Mouse (Mus musculus) ovary, postnatal 10 days (tissue): ENCODE measurements at regions not wholly inside any gene's neighbourhood (a gene's known extent, or its start where the extent isn't known, plus 50 kb on each side); places are given as distances from the start of the nearest gene placed in this dataset.

Experiments
- DNase-seq: peaks from one replicate; pipeline ENCODE4 v3.0.0; 2022; ENCODE audit warnings: low spot score

GRCm38 (mm10) chr6:143487003-143487402, 320.0 kb downstream of the Etnk1 start:
- no peak for DNase-seq

GRCm38 (mm10) chr6:143490019-143490418, 323.0 kb downstream of the Etnk1 start:
- DNase-seq, result no peak

GRCm38 (mm10) chr6:143491380-143491779, 324.4 kb downstream of the Etnk1 start:
- DNase-seq, result no peak

- DNase-seq, result no peak
These were observed 326.5 kb downstream of the Etnk1 start for GRCm38 (mm10) chr6:143493543-143493942.

GRCm38 (mm10) chr6:143494341-143494740, 327.3 kb downstream of the Etnk1 start:
- DNase-seq, result no peak

GRCm38 (mm10) chr6:143494886-143495285, 327.9 kb downstream of the Etnk1 start:
- DNase-seq, result no peak

GRCm38 (mm10) chr6:143498764-143499163, 331.7 kb downstream of the Etnk1 start:
- DNase-seq, result no peak

GRCm38 (mm10) chr6:143499259-143500043, 332.4 kb downstream of the Etnk1 start:
- no peak for DNase-seq

- no peak for DNase-seq
These were observed 335.8 kb downstream of the Etnk1 start for GRCm38 (mm10) chr6:143502803-143503202.

GRCm38 (mm10) chr6:143503953-143504352, 336.9 kb downstream of the Etnk1 start:
- no peak for DNase-seq

GRCm38 (mm10) chr6:143513459-143513858, 346.4 kb downstream of the Etnk1 start:
- DNase-seq, result no peak

GRCm38 (mm10) chr6:143515137-143515536, 348.1 kb downstream of the Etnk1 start:
- no peak for DNase-seq

GRCm38 (mm10) chr6:143516746-143517145, 349.7 kb downstream of the Etnk1 start:
- no peak for DNase-seq

GRCm38 (mm10) chr6:143518476-143518875, 351.5 kb downstream of the Etnk1 start:
- DNase-seq, result no peak

- no peak for DNase-seq
These were observed 352.6 kb downstream of the Etnk1 start for GRCm38 (mm10) chr6:143519668-143520067.

- no peak for DNase-seq
These were observed 358.1 kb downstream of the Etnk1 start for GRCm38 (mm10) chr6:143525092-143525491.

GRCm38 (mm10) chr6:143528898-143529297, 361.9 kb downstream of the Etnk1 start:
- no peak for DNase-seq

GRCm38 (mm10) chr6:143530372-143531224, 363.6 kb downstream of the Etnk1 start:
- no peak for DNase-seq

- no peak for DNase-seq
These were observed 364.5 kb downstream of the Etnk1 start for GRCm38 (mm10) chr6:143531477-143531876.

GRCm38 (mm10) chr6:143532380-143532779, 365.4 kb downstream of the Etnk1 start:
- no peak for DNase-seq

- DNase-seq, result no peak
These were observed 368.2 kb downstream of the Etnk1 start for GRCm38 (mm10) chr6:143535265-143535664.

- no peak for DNase-seq
These were observed 368.7 kb downstream of the Etnk1 start for GRCm38 (mm10) chr6:143535726-143536125.
